Mouse (Mus musculus) ES-E14 (cell line): ENCODE results near the gene Hnrnpll. TPM values are rescaled to one million over a fixed set of nuclear protein-coding genes. Genes with fewer than 3 reads are reported as not detected.

ENCODE experiments used
- DNase-seq: peaks from one replicate; pipeline ENCODE4 v3.0.0-alpha.2; 2013; ENCODE audit warnings: low read depth, low spot score
- H3K27ac ChIP-seq: 2 replicates; pipeline ENCODE4 v1.5.1; 2012; ENCODE audit warnings: low read depth, mild to moderate bottlenecking, low read length, moderate library complexity, mixed read lengths; ENCODE audit not compliant: poor library complexity, insufficient read depth, severe bottlenecking
- H3K36me3 ChIP-seq: 2 replicates; pipeline ENCODE4 v1.6.1; 2012; ENCODE audit warnings: mild to moderate bottlenecking, low read length, moderate library complexity, mixed read lengths; ENCODE audit not compliant: control insufficient read depth, poor library complexity, insufficient read depth, severe bottlenecking
- H3K4me1 ChIP-seq, 2 experiments: fragments of 150-350 bp in 1 of 2; sonication (generic) in 1 of 2; 2 replicates each; pipeline ENCODE4 v1.6.1; 2012; ENCODE audit warnings: low read length in 2 of 2, mild to moderate bottlenecking in 1 of 2, mixed read lengths in 1 of 2; ENCODE audit not compliant: control insufficient read depth in 2 of 2, insufficient read depth in 2 of 2, poor library complexity in 1 of 2
- H3K4me3 ChIP-seq, 2 experiments: fragments of 150-350 bp in 1 of 2; sonication (generic) in 1 of 2; 2 replicates each; pipeline ENCODE4 v1.5.1; 2012; ENCODE audit warnings: low read length in 2 of 2, low read depth in 1 of 2, mild to moderate bottlenecking in 1 of 2, mixed read lengths in 1 of 2; ENCODE audit not compliant: insufficient read depth in 1 of 2, poor library complexity in 1 of 2, severe bottlenecking in 1 of 2
- H3K9ac ChIP-seq: 2 replicates; pipeline ENCODE4 v1.6.1; 2012; ENCODE audit warnings: low read depth, mild to moderate bottlenecking, low read length, mixed read lengths; ENCODE audit not compliant: poor library complexity, insufficient read depth, severe bottlenecking
- H3K9me3 ChIP-seq: fragments of 150-350 bp; sonication (generic); 2 replicates; pipeline ENCODE4 v1.6.1; 2012; ENCODE audit warnings: low read depth, mild to moderate bottlenecking, low read length; ENCODE audit not compliant: control insufficient read depth, insufficient read depth
- CHD2 ChIP-seq: IDR thresholded peaks from 2 replicates; pipeline ENCODE4 v1.6.1; 2014; ENCODE audit warnings: mild to moderate bottlenecking, low read depth, low read length, inconsistent platforms
- HCFC1 ChIP-seq: IDR thresholded peaks from 2 replicates; pipeline ENCODE4 v1.6.1; 2012; ENCODE audit warnings: low read length, inconsistent platforms, borderline replicate concordance; ENCODE audit not compliant: insufficient read depth
- MAFK ChIP-seq: IDR thresholded peaks from 2 replicates; pipeline ENCODE4 v1.6.1; 2014; ENCODE audit warnings: mild to moderate bottlenecking, low read depth, low read length, inconsistent platforms; ENCODE audit not compliant: insufficient read depth
- ZC3H11A ChIP-seq: IDR thresholded peaks from 2 replicates; pipeline ENCODE4 v1.6.1; 2012; ENCODE audit warnings: low read depth, mild to moderate bottlenecking, inconsistent platforms, low read length, borderline replicate concordance
- ZNF384 ChIP-seq: IDR thresholded peaks from 2 replicates; pipeline ENCODE4 v1.6.1; 2012; ENCODE audit warnings: low read depth, low read length, inconsistent platforms
- in situ Hi-C, 2 experiments: fragments of 600-800 bp; cut with MboI; formaldehyde crosslinking; loops; one replicate each; pipeline ENCODE4 v1.15.1; 2025; ENCODE audit warnings: low sequenced_read_pairs in 2 of 2, inconsistent platforms in 1 of 2; ENCODE audit not compliant: unreplicated experiment in 2 of 2
- total RNA-seq: library from RNA; depleted of rRNA; stranded (reverse); fragments of 300-350 nt; gene quantifications from 2 replicates; pipeline ENCODE4 v1.2.3, GENCODE M21; 2012

Gene Hnrnpll
- total RNA-seq, 1 experiment: 40.9 TPM

- no peak for DNase-seq
- Histone ChIP-seq H3K4me1 (no peaks in the 10 kb centered on the region), H3K36me3 (peaks cover 13% of the 10 kb centered on the region), H3K9ac (no peak overlapping the region), H3K9me3 (no peaks in the 10 kb centered on the region), H3K4me3 (no peak overlapping the region), H3K27ac (no peak overlapping the region)
- TF ChIP-seq HCFC1 (no peak), MAFK (no peak), ZC3H11A (no peak), CHD2 (no peak), ZNF384 (no peak)
- in situ Hi-C loops: no loop called here
Measured at GRCm38 (mm10) chr17:80028675-80029074, 33.5 kb downstream of the Hnrnpll start.

- H3K4me3 ChIP-seq: no peak overlapping the region
- H3K4me1 ChIP-seq: no peaks in the 10 kb centered on the region
- H3K9me3 ChIP-seq: no peaks in the 10 kb centered on the region
- H3K36me3 ChIP-seq: peaks cover 3% of the 10 kb centered on the region
- in situ Hi-C loops: no loop called here
- no peak overlapping the region for H3K27ac ChIP-seq
- no peak overlapping the region for H3K9ac ChIP-seq
- DNase-seq: no peak
- TF ChIP-seq CHD2 (no peak), HCFC1 (no peak), ZNF384 (no peak), ZC3H11A (no peak), MAFK (no peak)
Measured at GRCm38 (mm10) chr17:80026189-80026936, 35.8 kb downstream of the Hnrnpll start.

- no peak overlapping the region for H3K9ac ChIP-seq
- TF ChIP-seq HCFC1 (no peak), ZC3H11A (no peak), ZNF384 (no peak), MAFK (no peak), CHD2 (no peak)
- peaks cover 0 to 2% of the 10 kb centered on the region in 2 experiments; a peak in 1 of 4 replicates for H3K4me1 ChIP-seq
- no peak overlapping the region for H3K27ac ChIP-seq
- no peaks in the 10 kb centered on the region; the same call in 1 of the 2 replicates for H3K36me3 ChIP-seq
- H3K9me3 ChIP-seq: no peaks in the 10 kb centered on the region
- in situ Hi-C loops: no loop called here
- no peak overlapping the region for H3K4me3 ChIP-seq
- no peak for DNase-seq
Measured at GRCm38 (mm10) chr17:80022090-80022489, 40.0 kb downstream of the Hnrnpll start.

GRCm38 (mm10) chr17:80020495-80020894, 41.6 kb downstream of the Hnrnpll start:
- TF ChIP-seq ZC3H11A: no peak
- TF ChIP-seq HCFC1: no peak
- TF ChIP-seq CHD2: no peak
- TF ChIP-seq MAFK: no peak
- TF ChIP-seq ZNF384: no peak

More at GRCm38 (mm10) chr17:80020495-80020894, 41.6 kb downstream of the Hnrnpll start:
- Histone ChIP-seq H3K4me1 (peaks cover 0 to 2% of the 10 kb centered on the region in 2 experiments; a peak in 1 of 4 replicates), H3K9ac (no peak overlapping the region), H3K36me3 (no peaks in the 10 kb centered on the region), H3K27ac (no peak overlapping the region), H3K9me3 (no peaks in the 10 kb centered on the region), H3K4me3 (no peak overlapping the region)
- in situ Hi-C loops: no loop called here
- DNase-seq: no peak
